Mouse (Mus musculus) right cerebral cortex, postnatal 25 days (tissue): ENCODE results near the gene Fgd5.
"Not testable (repeated sequence)": the region's sequence is repeated elsewhere in the genome, so short reads cannot be mapped to it uniquely, and the experiment has no call there.

Experiments
- DNase-seq: peaks from one replicate; pipeline ENCODE4 v3.0.0; 2022

Gene Fgd5

GRCm38 (mm10) chr6:92071121-92071839 lies 92.6 kb downstream of the Fgd5 start:
- no peak for DNase-seq

- no peak for DNase-seq
These were observed 102.1 kb downstream of the Fgd5 start for GRCm38 (mm10) chr6:92080730-92081129.

GRCm38 (mm10) chr6:92082756-92083155 lies 104.1 kb downstream of the Fgd5 start:
- no peak for DNase-seq

GRCm38 (mm10) chr6:92084932-92085331 lies 106.3 kb downstream of the Fgd5 start:
- no peak for DNase-seq

GRCm38 (mm10) chr6:92089141-92089540 lies 110.5 kb downstream of the Fgd5 start:
- DNase-seq, result not testable (repeated sequence)

GRCm38 (mm10) chr6:92089982-92090381 lies 111.3 kb downstream of the Fgd5 start:
- no peak for DNase-seq

- no peak for DNase-seq
These were observed 111.8 kb downstream of the Fgd5 start for GRCm38 (mm10) chr6:92090497-92090896.

- peak; percentile 90 for DNase-seq
These were observed 112.5 kb downstream of the Fgd5 start, which contains the start of gene Nr2c2 for GRCm38 (mm10) chr6:92091130-92091591. Nr2c2 (plus strand) TSS chr6:92091390.

GRCm38 (mm10) chr6:92091767-92092489 lies 113.2 kb downstream of the Fgd5 start:
- DNase-seq, result peak; percentile 100

- no peak for DNase-seq
These were observed 114.1 kb downstream of the Fgd5 start for GRCm38 (mm10) chr6:92092737-92093136.

GRCm38 (mm10) chr6:92093869-92094268 lies 115.2 kb downstream of the Fgd5 start:
- no peak for DNase-seq

- DNase-seq, result no peak
These were observed 122.1 kb downstream of the Fgd5 start for GRCm38 (mm10) chr6:92100679-92101360.

GRCm38 (mm10) chr6:92124547-92124946 lies 145.9 kb downstream of the Fgd5 start:
- no peak for DNase-seq
